Mouse (Mus musculus) hindbrain, embryonic 12.5 days (tissue): ENCODE results near the gene Gm29609. TPM values are rescaled to one million over a fixed set of nuclear protein-coding genes. Genes with fewer than 3 reads are reported as not detected.

Source experiments
- ATAC-seq: fragments of 200-750 bp; cut with Nextera tagmentation; 2 replicates; pipeline ENCODE4 v1.8.0; 2017; ENCODE audit warnings: moderate TSS enrichment; ENCODE audit not compliant: low FRiP score
- H3K27ac ChIP-seq: fragments of 300-500 bp; sonication (generic); 2 replicates; pipeline ENCODE4 v1.5.1; 2016; ENCODE audit warnings: mild to moderate bottlenecking
- H3K27me3 ChIP-seq: fragments of 300-500 bp; sonication (generic); 2 replicates; pipeline ENCODE4 v1.6.1; 2016; ENCODE audit warnings: mild to moderate bottlenecking
- H3K36me3 ChIP-seq: fragments of 300-500 bp; sonication (generic); 2 replicates; pipeline ENCODE4 v1.6.1; 2016; ENCODE audit warnings: mild to moderate bottlenecking
- H3K4me1 ChIP-seq: fragments of 300-500 bp; sonication (generic); 2 replicates; pipeline ENCODE4 v1.6.1; 2016
- H3K4me2 ChIP-seq: fragments of 300-500 bp; sonication (generic); replicated peaks from 2 replicates; pipeline ENCODE4 v1.6.1; 2016; ENCODE audit warnings: mild to moderate bottlenecking
- H3K4me3 ChIP-seq: fragments of 300-500 bp; sonication (generic); 2 replicates; pipeline ENCODE4 v1.5.1; 2016; ENCODE audit warnings: mild to moderate bottlenecking
- H3K9ac ChIP-seq: fragments of 300-500 bp; sonication (generic); 2 replicates; pipeline ENCODE4 v1.6.1; 2016; ENCODE audit warnings: mild to moderate bottlenecking, moderate library complexity
- H3K9me3 ChIP-seq: fragments of 300-500 bp; sonication (generic); replicated peaks from 2 replicates; pipeline ENCODE4 v1.6.1; 2016; ENCODE audit warnings: mild to moderate bottlenecking
- WGBS: fragments of 180-500 bp; shearing (Covaris S2); methylation state at CpG from one replicate; pipeline ENCODE4 v1.1.7; 2016; 5-methylcytosine and 5-hydroxymethylcytosine counted together
- polyA plus RNA-seq: library from polyadenylated mRNA; unstranded; fragments of >200 nt; fragmentation: Nextera tagmentation; extraction: Ambion mirVana; gene quantifications from 2 replicates; pipeline ENCODE4 v1.2.1, GENCODE M21; 2016

Gene Gm29609
- polyA plus RNA-seq, 1 experiment from 2014 or later = 2.3 TPM

- H3K4me1 ChIP-seq = no peaks in the 10 kb centered on the region
- H3K4me3 ChIP-seq = no peak overlapping the region
- H3K36me3 ChIP-seq = peaks cover 85% of the 10 kb centered on the region
- 94% methylated on average over 4 of the region's 4 CpGs for WGBS
- no peak overlapping the region for H3K4me2 ChIP-seq
- ATAC-seq = no peak
- no peak overlapping the region for H3K27ac ChIP-seq
- no peak overlapping the region for H3K9ac ChIP-seq
- H3K9me3 ChIP-seq = no peaks in the 10 kb centered on the region
- no peaks in the 10 kb centered on the region for H3K27me3 ChIP-seq
These were observed 11.1 kb downstream of the Gm29609 start for GRCm38 (mm10) chr5:31168630-31169029.

DNA sequence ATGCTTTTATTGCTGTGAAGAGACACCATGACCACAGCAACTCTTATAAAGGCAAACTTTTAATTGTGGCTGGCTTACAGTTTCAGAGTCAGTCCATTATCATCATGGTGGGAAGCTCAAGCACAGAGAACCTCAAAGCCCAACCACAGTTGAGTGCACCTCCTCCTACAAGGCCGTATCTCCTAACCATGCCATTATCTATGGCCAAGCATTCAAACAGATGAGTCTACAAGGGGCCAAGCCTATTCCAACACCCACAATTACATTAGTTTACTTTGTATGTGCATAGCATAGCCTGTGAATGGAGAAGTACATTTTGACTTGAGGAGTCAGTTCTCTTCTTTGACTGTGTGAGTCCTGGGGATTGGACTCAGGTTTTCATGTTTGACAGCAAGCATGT, 14.8 kb downstream of the Gm29609 start:
- Histone ChIP-seq H3K9ac (no peak overlapping the region), H3K36me3 (peaks cover 84% of the 10 kb centered on the region), H3K4me1 (no peaks in the 10 kb centered on the region), H3K27ac (no peak overlapping the region), H3K4me2 (no peak overlapping the region), H3K27me3 (no peaks in the 10 kb centered on the region), H3K4me3 (no peak overlapping the region), H3K9me3 (no peaks in the 10 kb centered on the region)
- 88% methylated on average over 1 of the region's 1 CpGs for WGBS
- no peak for ATAC-seq

DNA sequence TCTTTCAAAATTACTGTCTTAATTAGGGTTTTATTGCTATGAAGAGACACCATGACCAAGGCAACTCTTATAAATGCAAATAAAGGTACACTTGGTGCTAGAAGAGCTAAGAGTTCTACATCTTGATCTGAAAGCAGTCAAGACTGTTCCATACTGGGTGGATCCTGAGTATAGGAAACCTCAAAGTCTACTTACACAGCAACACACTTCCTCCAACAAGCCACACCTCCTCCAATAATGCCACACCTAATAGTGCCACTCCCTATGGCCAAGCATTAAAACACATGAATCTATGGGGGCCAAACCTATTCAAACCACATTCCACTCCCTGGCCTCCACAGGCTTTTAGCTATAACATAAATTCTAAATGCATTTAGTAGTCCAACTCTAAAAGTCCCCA, 17.2 kb downstream of the Gm29609 start:
- Histone ChIP-seq H3K4me3 (no peak overlapping the region), H3K9ac (no peak overlapping the region), H3K36me3 (peaks cover 84% of the 10 kb centered on the region), H3K4me2 (no peak overlapping the region), H3K27me3 (no peaks in the 10 kb centered on the region), H3K27ac (no peak overlapping the region), H3K4me1 (no peaks in the 10 kb centered on the region), H3K9me3 (no peaks in the 10 kb centered on the region)
- no peak for ATAC-seq

DNA sequence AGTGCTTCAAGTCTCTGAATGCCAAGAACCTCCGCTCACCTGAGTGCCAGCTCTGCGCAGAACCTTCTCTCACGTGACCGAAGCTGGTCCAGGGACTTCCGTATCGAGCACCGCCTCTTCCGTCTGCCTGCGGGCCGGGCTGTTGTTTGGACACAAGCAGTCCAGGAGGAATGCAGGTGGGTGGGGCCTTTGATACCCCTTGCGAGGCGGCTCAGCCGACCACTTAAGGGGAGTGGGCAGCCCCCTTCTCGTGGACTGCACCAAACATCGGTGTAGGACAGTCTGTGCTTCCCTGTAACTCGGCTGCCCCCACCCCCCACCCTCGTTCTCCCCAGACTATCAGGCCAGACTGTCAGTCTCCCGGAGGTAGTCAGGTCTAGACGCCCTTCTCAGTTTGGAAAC, 25.6 kb downstream of the Gm29609 start, which contains the start of gene Mpv17:
TSS of gene Mpv17 (minus strand) at position 100 of the 402 bp plus-strand sequence.
- peaks cover 43% of the 10 kb centered on the region for H3K36me3 ChIP-seq
- peaks cover 11% of the 10 kb centered on the region for H3K4me1 ChIP-seq
- H3K27ac ChIP-seq = peak within 1 kb of the TSS; percentile 72
- peak within 1 kb of the TSS; percentile 69 for H3K4me3 ChIP-seq
- under 1% methylated on average over 19 of the region's 19 CpGs for whole genome bisulfite sequencing
- H3K9me3 ChIP-seq = no peaks in the 10 kb centered on the region
- peak within 1 kb of the TSS; percentile 78 for H3K4me2 ChIP-seq
- no peaks in the 10 kb centered on the region for H3K27me3 ChIP-seq
- H3K9ac ChIP-seq = peak within 1 kb of the TSS; percentile 76
- peak; percentile 95 for ATAC-seq

DNA sequence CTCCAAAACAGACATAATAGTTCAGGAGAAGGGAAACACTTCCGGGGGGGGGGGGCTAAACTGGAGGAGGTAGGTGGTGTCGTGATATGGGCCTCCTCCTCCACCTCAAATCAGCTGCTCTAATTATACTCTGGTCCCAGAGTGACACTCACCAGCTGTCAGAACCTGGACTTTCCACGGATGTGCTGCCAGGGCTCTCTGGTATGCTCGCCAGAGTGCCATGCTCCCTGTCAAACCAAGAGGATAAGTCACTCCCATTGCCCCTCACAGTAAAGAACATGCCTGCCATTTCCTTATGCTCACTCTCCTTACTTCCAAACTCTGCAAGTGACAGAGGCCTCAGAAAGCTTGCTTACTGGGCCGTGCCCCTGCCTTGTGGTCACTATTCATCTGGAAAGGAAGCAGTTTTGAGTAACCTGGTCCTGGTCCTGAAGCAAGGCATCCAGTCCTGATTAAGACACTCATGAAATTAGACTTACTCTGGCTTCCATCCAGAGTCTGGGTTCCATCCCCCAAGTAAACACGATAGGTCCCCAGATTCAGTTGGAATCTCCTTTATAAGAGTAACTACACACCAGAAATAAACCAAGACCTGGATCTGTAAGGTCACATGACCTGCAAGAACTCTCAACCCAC, 26.1 kb downstream of the Gm29609 start:
- H3K4me3 ChIP-seq = peak overlapping the region; percentile 69

GRCm38 (mm10) chr5:31151746-31152145, 28.0 kb downstream of the Gm29609 start:
- peaks cover 19% of the 10 kb centered on the region for H3K36me3 ChIP-seq
- H3K27me3 ChIP-seq = no peaks in the 10 kb centered on the region
- 89% methylated on average over 3 of the region's 3 CpGs for WGBS
- H3K4me1 ChIP-seq = peaks cover 11% of the 10 kb centered on the region
- no peak overlapping the region for H3K4me3 ChIP-seq
- H3K9me3 ChIP-seq = no peaks in the 10 kb centered on the region
- no peak for ATAC-seq
- H3K9ac ChIP-seq = no peak overlapping the region
- no peak overlapping the region for H3K4me2 ChIP-seq
- no peak overlapping the region for H3K27ac ChIP-seq

More for the DNA sequence above, 26.1 kb downstream of the Gm29609 start:
- no peaks in the 10 kb centered on the region for H3K27me3 ChIP-seq
- H3K27ac ChIP-seq = no peak overlapping the region
- peaks cover 38% of the 10 kb centered on the region for H3K36me3 ChIP-seq
- peak overlapping the region; percentile 78 for H3K4me2 ChIP-seq
- H3K4me1 ChIP-seq = peaks cover 11% of the 10 kb centered on the region
- peak; percentile 23; the same call in 1 of the 2 replicates for ATAC-seq
- no peaks in the 10 kb centered on the region for H3K9me3 ChIP-seq
- 34% methylated on average over 6 of the region's 6 CpGs for WGBS
- H3K9ac ChIP-seq = peak overlapping the region; percentile 76

DNA sequence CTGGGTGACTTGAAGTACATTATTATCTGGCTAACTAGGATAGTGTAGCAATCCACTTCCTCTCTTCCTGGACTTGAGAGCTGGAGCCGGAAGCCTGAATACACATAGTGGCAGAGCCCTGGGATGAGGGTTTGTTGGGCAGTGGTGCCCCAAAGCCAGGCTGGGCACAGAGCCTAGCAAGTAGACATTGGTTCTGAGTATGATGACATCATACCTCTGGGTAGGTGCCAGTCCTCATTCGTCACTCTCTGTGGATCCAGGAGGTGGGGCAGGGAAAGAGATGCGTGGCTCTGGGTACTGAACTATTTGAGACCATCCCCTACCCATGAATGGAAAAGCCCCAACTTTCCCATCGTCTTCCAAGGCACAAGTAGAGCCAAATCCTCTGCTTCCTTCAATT, 29.9 kb downstream of the Gm29609 start:
- no peak overlapping the region for H3K4me2 ChIP-seq
- H3K4me3 ChIP-seq = no peak overlapping the region
- H3K36me3 ChIP-seq = peaks cover 25% of the 10 kb centered on the region
- ATAC-seq = no peak
- 97% methylated on average over 4 of the region's 4 CpGs for WGBS
- H3K27ac ChIP-seq = no peak overlapping the region
- H3K27me3 ChIP-seq = no peaks in the 10 kb centered on the region
- H3K4me1 ChIP-seq = peaks cover 11% of the 10 kb centered on the region
- H3K9me3 ChIP-seq = no peaks in the 10 kb centered on the region
- H3K9ac ChIP-seq = no peak overlapping the region

- Histone ChIP-seq H3K9ac (no peak overlapping the region), H3K27ac (no peak overlapping the region), H3K36me3 (peaks cover 13% of the 10 kb centered on the region), H3K4me1 (peaks cover 25% of the 10 kb centered on the region), H3K27me3 (peaks cover 62% of the 10 kb centered on the region), H3K4me2 (peak overlapping the region; percentile 49; the same call in 1 of the 2 replicates), H3K4me3 (0 out of 2 replicates have a peak overlapping the region, but pooled peaks have one; percentile 25), H3K9me3 (no peaks in the 10 kb centered on the region)
- 15% methylated on average over 9 of the region's 9 CpGs for WGBS
- ATAC-seq = no peak
These were observed 40.7 kb downstream of the Gm29609 start for GRCm38 (mm10) chr5:31138968-31139425.

GRCm38 (mm10) chr5:31138241-31138967, 41.3 kb downstream of the Gm29609 start, which contains the start of gene Ucn:
TSS of gene Ucn (minus strand) at chr5:31138829.
- ATAC-seq = no peak; the same call in 1 of the 2 replicates
- H3K4me2 ChIP-seq = peak within 1 kb of the TSS; percentile 49
- no peaks in the 10 kb centered on the region for H3K9me3 ChIP-seq
- peaks cover 25% of the 10 kb centered on the region for H3K4me1 ChIP-seq
- no peak within 1 kb of the TSS for H3K9ac ChIP-seq
- WGBS = 2% methylated on average over 52 of the region's 52 CpGs
- H3K36me3 ChIP-seq = peaks cover 11% of the 10 kb centered on the region; the same call in 1 of the 2 replicates
- H3K4me3 ChIP-seq = peak within 1 kb of the TSS; percentile 25
- no peak within 1 kb of the TSS for H3K27ac ChIP-seq
- H3K27me3 ChIP-seq = peaks cover 66% of the 10 kb centered on the region

DNA sequence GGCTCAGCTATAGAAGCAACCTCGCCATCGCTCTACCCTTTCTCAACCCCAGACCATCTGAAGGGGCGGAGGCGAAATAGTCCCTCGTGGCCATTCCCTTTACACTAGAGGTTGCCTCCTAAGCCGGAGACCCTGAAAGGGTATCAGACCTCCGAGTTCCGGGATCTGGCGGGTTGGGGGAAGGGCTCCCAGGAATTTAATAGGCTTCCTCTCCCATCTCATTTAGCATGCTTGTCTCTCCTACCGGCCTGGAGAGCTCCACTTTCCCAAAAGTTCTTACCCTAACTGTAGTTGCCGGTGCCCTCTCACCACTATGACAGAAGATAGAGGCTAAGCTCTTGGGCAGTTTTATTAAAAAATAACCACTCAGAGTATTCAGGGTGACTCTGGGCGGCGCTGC, 42.1 kb downstream of the Gm29609 start:
- Histone ChIP-seq H3K9ac (no peak overlapping the region), H3K4me1 (peaks cover 25% of the 10 kb centered on the region), H3K4me2 (peak overlapping the region; percentile 49), H3K36me3 (peaks cover 11% of the 10 kb centered on the region; the same call in 1 of the 2 replicates), H3K4me3 (peak overlapping the region; percentile 25), H3K27ac (no peak overlapping the region), H3K27me3 (peaks cover 66% of the 10 kb centered on the region), H3K9me3 (no peaks in the 10 kb centered on the region)
- WGBS = under 1% methylated on average over 13 of the region's 13 CpGs
- no peak for ATAC-seq

- 1% methylated on average over 33 of the region's 33 CpGs for WGBS
- H3K27me3 ChIP-seq = peaks cover 66% of the 10 kb centered on the region
- no peak overlapping the region for H3K9ac ChIP-seq
- peaks cover 9% of the 10 kb centered on the region; the same call in 1 of the 2 replicates for H3K36me3 ChIP-seq
- no peaks in the 10 kb centered on the region for H3K9me3 ChIP-seq
- ATAC-seq = no peak
- peak overlapping the region; percentile 49 for H3K4me2 ChIP-seq
- no peak overlapping the region for H3K27ac ChIP-seq
- H3K4me1 ChIP-seq = peaks cover 25% of the 10 kb centered on the region
- H3K4me3 ChIP-seq = peak overlapping the region; percentile 25
These were observed 42.8 kb downstream of the Gm29609 start for GRCm38 (mm10) chr5:31136730-31137424.

GRCm38 (mm10) chr5:31126050-31126449, 53.7 kb downstream of the Gm29609 start:
- H3K9me3 ChIP-seq = no peaks in the 10 kb centered on the region
- H3K4me3 ChIP-seq = no peak overlapping the region
- H3K4me1 ChIP-seq = no peaks in the 10 kb centered on the region
- WGBS = 40% methylated on average over 5 of the region's 5 CpGs
- no peak overlapping the region for H3K4me2 ChIP-seq
- H3K27me3 ChIP-seq = no peaks in the 10 kb centered on the region; the same call in 1 of the 2 replicates
- H3K9ac ChIP-seq = no peak overlapping the region
- H3K27ac ChIP-seq = no peak overlapping the region
- ATAC-seq = no peak
- no peaks in the 10 kb centered on the region for H3K36me3 ChIP-seq
